Mouse (Mus musculus): ENCODE results near the gene Olfr1247.
"Not testable (repeated sequence)": the region's sequence is repeated elsewhere in the genome, so short reads cannot be mapped to it uniquely, and the experiment has no call there.

Gene Olfr1247

DNA sequence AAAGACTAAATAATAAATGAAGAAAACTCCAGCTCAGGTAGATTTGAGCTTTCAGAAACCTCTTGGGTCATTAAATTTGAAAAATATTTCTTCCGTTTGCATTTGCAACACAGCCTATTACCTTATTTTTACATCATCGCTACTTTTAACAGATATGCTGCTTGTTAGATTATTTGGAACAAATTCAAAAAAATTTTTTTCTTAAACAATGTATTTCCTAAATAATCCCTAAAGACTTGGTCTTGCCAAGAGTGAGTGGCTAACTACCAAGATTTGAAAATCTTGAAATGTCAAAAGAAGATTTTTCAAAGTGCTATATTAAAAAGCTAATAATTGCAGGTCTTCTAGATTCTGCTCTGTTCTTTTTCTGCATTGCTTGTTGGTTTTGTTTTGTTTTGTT, at the start of gene Olfr1247:
Gene Olfr1247 (minus strand): TSS at position 101 of the 400 bp plus-strand sequence.
- in situ Hi-C loops (cut with MboI; ENCODE audit: low pct_unique_long_range_greater_than_20kb in 1 of 2, low sequenced_read_pairs in 2 of 2, unreplicated experiment in 1 of 2) = no loop called here

DNA sequence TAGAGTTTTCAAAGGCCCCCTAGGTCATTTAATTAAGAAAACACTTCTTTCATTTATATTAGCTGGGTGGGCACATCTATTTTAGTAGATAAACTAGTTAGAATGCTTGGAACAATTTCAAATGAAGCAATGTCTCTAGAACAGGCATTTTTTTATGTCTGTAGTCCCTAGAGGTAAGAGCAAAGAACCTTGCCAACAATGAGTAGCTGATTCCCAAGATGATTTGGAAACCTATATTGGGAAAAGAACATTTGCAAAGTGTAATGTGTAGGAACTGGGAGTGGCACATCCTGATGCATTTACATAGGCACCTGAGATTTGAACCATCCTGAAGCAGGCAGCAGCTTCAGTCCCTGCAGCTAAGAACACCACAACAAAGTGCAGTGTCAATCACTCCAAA, 47.4 kb upstream of the Olfr1247 start, which contains the start of gene Olfr1250:
Gene Olfr1250 (minus strand): TSS at position 101 of the 400 bp plus-strand sequence.
- in situ Hi-C loops (cut with MboI; ENCODE audit: low pct_unique_long_range_greater_than_20kb in 1 of 2, low sequenced_read_pairs in 2 of 2, unreplicated experiment in 1 of 2) = no loop called here

DNA sequence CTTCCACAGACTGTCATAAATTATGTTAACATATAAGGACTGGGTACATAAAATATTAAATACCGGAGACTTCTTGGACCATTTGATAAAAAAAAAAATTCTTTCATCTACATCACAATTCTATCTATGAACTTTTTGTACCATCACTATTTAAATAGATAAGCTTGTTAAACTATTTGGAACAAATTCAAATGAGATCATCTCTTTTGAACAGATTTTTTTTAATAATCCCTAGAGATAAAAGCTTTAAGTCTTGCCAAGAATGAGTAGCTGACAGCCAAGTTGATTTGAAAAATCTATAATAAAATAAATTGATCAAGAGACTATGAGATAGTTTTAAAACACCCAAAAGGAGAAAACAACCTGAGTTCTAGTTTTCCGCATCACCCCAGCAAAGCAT, 21.0 kb upstream of the Olfr1247 start, which contains the start of gene Olfr1249:
Gene Olfr1249 (minus strand): TSS at position 101 of the 400 bp plus-strand sequence.
- in situ Hi-C loops (cut with MboI; ENCODE audit: low pct_unique_long_range_greater_than_20kb in 1 of 2, low sequenced_read_pairs in 2 of 2, unreplicated experiment in 1 of 2) = no loop called here

GRCm38 (mm10) chr2:89618145-89618544, 4.2 kb upstream of the Olfr1247 start, which contains the start of gene Olfr1248:
TSS of gene Olfr1248 (minus strand) at chr2:89618245.
- in situ Hi-C loops (cut with MboI; ENCODE audit: low pct_unique_long_range_greater_than_20kb in 1 of 2, low sequenced_read_pairs in 2 of 2, unreplicated experiment in 1 of 2) = not testable (repeated sequence)

DNA sequence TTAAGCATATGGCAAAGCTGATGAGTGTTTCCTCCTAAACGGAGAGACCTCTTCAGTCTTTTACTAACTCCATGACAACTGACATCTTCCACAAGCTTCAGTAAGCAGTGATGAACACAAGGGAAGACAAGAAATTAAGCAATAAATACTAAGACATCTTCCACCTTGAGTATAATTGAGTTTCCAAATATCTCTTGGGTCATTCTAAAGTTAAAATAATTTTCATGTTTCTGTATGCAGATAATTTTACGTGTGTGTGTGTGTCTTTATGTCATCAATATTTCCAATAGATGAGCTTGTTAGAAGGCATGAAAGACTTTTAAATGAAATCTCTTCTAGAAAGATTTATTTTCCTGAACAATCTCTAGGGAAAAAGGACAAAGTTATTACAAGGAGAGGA, 20.9 kb downstream of the Olfr1247 start, which contains the start of gene Olfr1246:
Gene Olfr1246 (minus strand): TSS at position 101 of the 400 bp plus-strand sequence.
- in situ Hi-C loops (cut with MboI; ENCODE audit: low pct_unique_long_range_greater_than_20kb in 1 of 2, low sequenced_read_pairs in 2 of 2, unreplicated experiment in 1 of 2) = no loop called here

GRCm38 (mm10) chr2:89578347-89578746, 35.6 kb downstream of the Olfr1247 start, which contains the start of gene Olfr1245:
TSS of gene Olfr1245 (minus strand) at chr2:89578447.
- in situ Hi-C loops (cut with MboI; ENCODE audit: low pct_unique_long_range_greater_than_20kb in 1 of 2, low sequenced_read_pairs in 2 of 2, unreplicated experiment in 1 of 2) = no loop called here

DNA sequence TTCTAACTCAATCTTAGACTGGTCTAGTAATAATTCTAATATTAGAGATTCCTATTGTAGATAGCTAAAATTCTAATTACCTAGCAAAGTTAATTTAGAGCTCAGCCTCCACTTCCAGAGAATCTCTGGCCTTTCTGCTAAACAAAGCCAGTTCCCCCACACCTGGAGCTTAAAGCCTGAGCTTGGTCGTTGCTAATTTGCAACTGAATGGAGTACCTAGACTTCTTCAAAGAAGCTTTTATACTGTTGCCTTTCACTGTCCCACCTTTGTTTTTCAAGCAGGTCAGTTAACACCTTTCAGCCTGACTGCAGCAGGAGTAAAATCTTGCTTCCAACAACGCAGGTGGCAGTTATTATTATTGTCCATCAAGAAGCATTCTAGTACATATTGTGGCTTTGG, 51.2 kb downstream of the Olfr1247 start:
- in situ Hi-C loops (cut with MboI; ENCODE audit: low pct_unique_long_range_greater_than_20kb in 1 of 2, low sequenced_read_pairs in 2 of 2, unreplicated experiment in 1 of 2) = not testable (repeated sequence)

Data from mouse embryonic stem cell (cell line).